Comparison of ENCODE assay signal across 24 mouse cellular contexts in the genomic region with DNA sequence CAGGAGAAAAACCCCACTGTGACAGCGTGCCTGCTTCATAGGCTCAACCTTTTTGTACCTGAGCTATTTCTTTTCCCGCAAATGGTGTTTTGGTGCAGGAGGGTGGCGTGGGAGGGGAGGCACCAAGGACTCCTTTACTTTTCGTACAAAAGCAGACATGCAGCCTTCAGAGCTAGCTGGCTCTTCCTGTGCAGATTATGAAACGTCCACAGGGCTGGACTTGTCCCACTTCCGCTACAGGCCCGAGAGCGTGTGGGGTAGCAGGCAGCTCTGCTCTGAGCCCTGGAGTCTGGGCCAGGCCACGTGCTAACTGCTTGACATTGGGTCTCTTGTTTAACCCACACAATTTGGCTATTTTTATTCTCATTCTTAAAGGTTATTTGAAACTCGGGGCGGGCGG. TPM values are rescaled to one million over a fixed set of nuclear protein-coding genes. Genes with fewer than 3 reads are reported as not detected.
A peak's percentile ranks its signal among the peaks of the same experiment; 100 is the strongest.
DNase-seq lines count a peak whose midpoint lies in the region; ATAC-seq lines count a peak whose summit lies in the region.
"Had no signal": no experiment of that assay in that cellular context is flagged by ENCODE, and none has a peak within 500 bp of the region (broad histone marks: within the 10 kb centered on the region; RNA-seq: fewer than 3 reads in every experiment).

No protein-coding gene starts in this region.

- no peak overlapping the region for H3K27ac ChIP-seq in hindbrain, embryonic 12.5 days
- H3K27ac ChIP-seq: embryonic facial prominence, embryonic 12.5 days; forebrain, embryonic 13.5 days; hindbrain, embryonic 10.5 days; hindbrain, postnatal 0 days; kidney, postnatal 0 days; layer of hippocampus, adult 2 months; midbrain, embryonic 15.5 days; stomach, postnatal 0 days had no signal

- 75% methylated on average over 12 of the region's 12 CpGs for WGBS in hindbrain, embryonic 12.5 days

- H3K4me2 ChIP-seq in hindbrain, embryonic 12.5 days (replicated peaks), result no peak overlapping the region
- H3K4me2 ChIP-seq: embryonic facial prominence, embryonic 12.5 days; forebrain, embryonic 13.5 days; heart, embryonic 11.5 days; midbrain, embryonic 15.5 days had no signal

- no peaks in the 10 kb centered on the region for H3K9me3 ChIP-seq in hindbrain, embryonic 12.5 days (replicated peaks)
- H3K9me3 ChIP-seq: embryonic facial prominence, embryonic 12.5 days; forebrain, embryonic 13.5 days; hindbrain, embryonic 10.5 days; midbrain, embryonic 15.5 days had no signal

- peaks cover 19% of the 10 kb centered on the region for H3K4me1 ChIP-seq in hindbrain, embryonic 12.5 days

- peak; percentile 39 for ATAC-seq in frontal cortex, adult (ENCODE audit: low TSS enrichment)
- peak; percentile 47 for ATAC-seq in megakaryocyte, adult 5-6 weeks (ENCODE audit: poor library complexity, severe bottlenecking)
- no peak for ATAC-seq in hindbrain, embryonic 12.5 days (ENCODE audit: low FRiP score)
- ATAC-seq: forebrain, embryonic 13.5 days; hindbrain, postnatal 0 days; intestine, embryonic 16.5 days; midbrain, embryonic 15.5 days had no signal

- no peak overlapping the region for H3K9ac ChIP-seq in hindbrain, embryonic 12.5 days
- H3K9ac ChIP-seq: embryonic facial prominence, embryonic 12.5 days; forebrain, embryonic 13.5 days; midbrain, embryonic 15.5 days had no signal

- H3K27me3 ChIP-seq in hindbrain, embryonic 12.5 days, result peaks cover 38% of the 10 kb centered on the region

- DNase-seq in frontal cortex, postnatal 14 days (ENCODE audit: low spot score in 2 of 2), result no peak
- peak; percentile 55 for DNase-seq in layer of hippocampus, adult 9-11 months
- DNase-seq in layer of hippocampus, postnatal 14 days (ENCODE audit: low spot score in 2 of 2), result no peak
- DNase-seq in right cerebral cortex, adult 18-20 months, result peak; percentile 57
- DNase-seq in right cerebral cortex, postnatal 14 days, result no peak
- DNase-seq: cerebellum, adult 2 months; cerebellum, postnatal 25 days; thymus, adult 2 months; thymus, postnatal 4 days had no signal

- peaks cover 18% of the 10 kb centered on the region; the same call in 1 of the 2 replicates for H3K36me3 ChIP-seq in hindbrain, embryonic 12.5 days

- no peak overlapping the region for H3K4me3 ChIP-seq in hindbrain, embryonic 12.5 days
- H3K4me3 ChIP-seq: embryonic facial prominence, embryonic 12.5 days; forebrain, embryonic 13.5 days; hindbrain, embryonic 10.5 days; layer of hippocampus, adult 2 months; midbrain, embryonic 15.5 days had no signal

RNA-seq across cellular contexts. Expression of a gene that starts 4.7 kb away (rescaled TPM):
- total RNA-seq in layer of hippocampus, postnatal 14 days (2021), result 10 to 100 TPM; 44.1 to 50.9 TPM
- total RNA-seq in megakaryocyte, adult 5-6 weeks (2015), result not detected in 2 replicates
- not detected in 2 replicates for total RNA-seq in megakaryocyte, adult 5-6 weeks (2017)
- polyA plus RNA-seq in hindbrain, embryonic 12.5 days (2016; fragmentation: Nextera tagmentation; extraction: Ambion mirVana), result 2.9 and 3.1 TPM in 2 replicates
- total RNA-seq: liver, adult 2 months had no signal
- polyA plus RNA-seq: liver, adult 2 months had no signal

RNA-seq across cellular contexts. Expression of a gene that starts 19.1 kb away (rescaled TPM):
- 10 to 100 TPM; 43.4 to 49.2 TPM for total RNA-seq in layer of hippocampus, postnatal 14 days (2021)
- 5.4 and 9.9 TPM in 2 replicates for total RNA-seq in megakaryocyte, adult 5-6 weeks (2015)
- total RNA-seq in megakaryocyte, adult 5-6 weeks (2017), result 9.8 and 15.7 TPM in 2 replicates
- 50.0 and 54.1 TPM in 2 replicates for polyA plus RNA-seq in hindbrain, embryonic 12.5 days (2016; fragmentation: Nextera tagmentation; extraction: Ambion mirVana)

RNA-seq across cellular contexts. Expression of a gene that starts 26.3 kb away (rescaled TPM):
- 10 to 100 TPM; 10.2 to 10.3 TPM for total RNA-seq in layer of hippocampus, postnatal 14 days (2021)
- total RNA-seq in megakaryocyte, adult 5-6 weeks (2015), result 0.87 and 1.8 TPM in 2 replicates
- total RNA-seq in megakaryocyte, adult 5-6 weeks (2017), result 2.2 and 5.4 TPM in 2 replicates
- 9.7 and 10.8 TPM in 2 replicates for polyA plus RNA-seq in hindbrain, embryonic 12.5 days (2016; fragmentation: Nextera tagmentation; extraction: Ambion mirVana)

RNA-seq across cellular contexts. Expression of a gene that starts 48.6 kb away (rescaled TPM):
- total RNA-seq in layer of hippocampus, postnatal 14 days (2021), result 10 to 100 TPM; 76.9 to 83.1 TPM
- 0.34 and 1.2 TPM in 2 replicates for total RNA-seq in megakaryocyte, adult 5-6 weeks (2015)
- total RNA-seq in megakaryocyte, adult 5-6 weeks (2017), result 0.33 TPM in 1 of 2 replicates, not detected in the other
- polyA plus RNA-seq in hindbrain, embryonic 12.5 days (2016; fragmentation: Nextera tagmentation; extraction: Ambion mirVana), result 3.9 and 4.1 TPM in 2 replicates
- total RNA-seq: gastrocnemius, adult 8-10 months; liver, adult 2 months had no signal

RNA-seq across cellular contexts. Expression of a gene that starts 54.0 kb away (rescaled TPM):
- total RNA-seq in layer of hippocampus, postnatal 14 days (2021), result 10 to 100 TPM; 81.9 to 91.9 TPM
- 53.9 and 55.1 TPM in 2 replicates for total RNA-seq in megakaryocyte, adult 5-6 weeks (2015)
- 30.1 and 35.8 TPM in 2 replicates for total RNA-seq in megakaryocyte, adult 5-6 weeks (2017)
- 77.2 and 83.8 TPM in 2 replicates for polyA plus RNA-seq in hindbrain, embryonic 12.5 days (2016; fragmentation: Nextera tagmentation; extraction: Ambion mirVana)

Comparison
In these comparisons a context has a peak if more than half of its experiments do, and no peak if none do; other contexts are left out.
1. DNase-seq: peak in layer of hippocampus, adult 9-11 months (single experiment) and right cerebral cortex, adult 18-20 months (single experiment); none in frontal cortex, postnatal 14 days (0 of 2), layer of hippocampus, postnatal 14 days (0 of 2) and right cerebral cortex, postnatal 14 days (single experiment).
2. RNA of a gene that starts 4.7 kb away (total RNA-seq): 44.1 to 50.9 TPM in layer of hippocampus, postnatal 14 days; not detected in megakaryocyte, adult 5-6 weeks; every median in the first group is over 10 times any median in the second.